Mouse (Mus musculus): ENCODE measurements around the gene Gm20388.

DNA sequence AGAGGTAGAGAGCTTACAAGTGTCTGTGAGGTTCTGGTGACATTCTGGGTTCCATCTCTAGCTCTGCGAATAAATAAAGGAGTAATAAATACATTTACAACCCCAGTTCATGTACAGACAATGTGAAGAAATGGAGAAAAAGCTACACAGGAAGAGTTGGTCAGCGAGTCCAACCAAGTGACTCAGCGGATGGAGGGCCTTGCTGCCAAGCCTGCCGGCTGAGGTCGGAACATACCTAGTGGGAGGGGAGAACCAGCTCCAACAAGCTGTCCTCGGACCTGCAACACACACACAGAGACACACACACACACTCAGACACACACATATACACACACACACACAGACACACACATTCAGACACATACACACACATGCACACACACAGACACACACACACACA, 1118.4 kb downstream of the Gm20388 start:
- TF ChIP-seq HCFC1 (IDR thresholded peaks at IDR 0.05; ENCODE audit: borderline replicate concordance, insufficient read depth, low read length) (no peak), MAFK (IDR thresholded peaks at IDR 0.05; ENCODE audit: insufficient read depth, low read depth, low read length) (no peak), ZC3H11A (IDR thresholded peaks at IDR 0.05; ENCODE audit: borderline replicate concordance, low read depth, low read length) (no peak), ZNF384 (IDR thresholded peaks at IDR 0.05; ENCODE audit: low read depth, low read length) (no peak), CHD2 (IDR thresholded peaks at IDR 0.05; ENCODE audit: low read depth, low read length) (no peak)
